Mouse (Mus musculus): ENCODE results near the gene Exoc2.

Exoc2 gene

GRCm38 (mm10) chr13:30972102-30972501 lies 1.8 kb downstream of the Exoc2 start:
- peak; percentile 62 to 68 for DNase-seq (ENCODE audit: low spot score in 2 of 2)

DNA sequence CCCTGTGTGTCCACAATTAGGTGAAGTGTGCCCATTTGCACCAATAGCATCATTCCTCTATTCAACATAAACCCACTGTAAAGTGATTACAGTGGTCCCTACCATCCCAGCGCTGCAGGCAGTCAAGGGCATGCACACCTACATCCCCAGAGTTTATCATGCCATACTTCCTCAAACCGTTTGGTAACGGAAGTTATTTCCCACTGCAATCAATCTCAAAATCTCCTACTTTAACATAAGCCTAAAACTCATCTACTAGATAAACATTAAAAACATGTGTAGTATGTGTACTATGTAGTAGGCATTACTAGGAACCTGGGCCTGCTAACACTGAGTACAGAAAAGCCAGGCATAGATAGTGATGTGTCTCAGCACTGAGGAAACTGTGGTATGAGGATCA lies 2.8 kb downstream of the Exoc2 start:
- DNase-seq (ENCODE audit: low spot score in 2 of 2), result no peak

DNA sequence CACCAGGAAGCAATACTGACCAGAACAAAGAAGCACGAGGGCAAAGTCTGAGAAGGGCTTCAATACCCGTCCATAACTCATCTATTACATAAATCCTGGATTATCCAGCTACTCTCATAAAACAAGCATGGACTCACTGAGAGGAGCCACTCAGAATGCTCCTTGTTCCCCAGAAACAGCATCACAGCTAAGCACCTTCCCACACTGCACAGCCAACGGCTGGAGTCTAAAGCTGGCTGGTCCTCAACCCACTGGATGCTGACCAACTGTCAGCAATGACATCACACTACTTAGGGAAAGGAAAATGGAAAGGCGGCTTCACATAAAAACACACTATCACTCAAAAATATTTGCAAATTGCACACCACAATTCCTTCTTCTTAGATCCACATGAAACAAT lies 5.6 kb downstream of the Exoc2 start:
- no peak for DNase-seq (ENCODE audit: low spot score in 2 of 2)

DNA sequence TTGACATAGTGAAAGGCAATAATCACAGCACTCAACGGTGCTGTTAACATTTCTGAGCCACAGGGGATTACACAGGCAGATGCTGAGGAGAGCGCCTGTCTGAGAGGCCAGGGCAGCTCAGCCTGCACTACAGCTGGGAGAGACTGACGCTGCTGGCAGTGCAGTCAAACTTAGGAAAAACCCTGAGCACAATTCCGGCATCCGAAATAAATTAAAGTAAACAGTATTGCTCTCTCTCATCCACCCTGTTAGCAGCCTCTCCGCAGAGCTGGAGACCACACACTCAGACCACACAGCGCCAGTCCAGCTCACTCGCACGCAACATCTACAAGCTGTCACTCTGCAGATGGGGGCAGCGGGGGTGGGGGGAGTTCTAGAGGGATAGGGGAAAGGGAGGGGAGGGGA lies 7.4 kb downstream of the Exoc2 start:
- no peak for DNase-seq (ENCODE audit: low spot score in 2 of 2)

DNA sequence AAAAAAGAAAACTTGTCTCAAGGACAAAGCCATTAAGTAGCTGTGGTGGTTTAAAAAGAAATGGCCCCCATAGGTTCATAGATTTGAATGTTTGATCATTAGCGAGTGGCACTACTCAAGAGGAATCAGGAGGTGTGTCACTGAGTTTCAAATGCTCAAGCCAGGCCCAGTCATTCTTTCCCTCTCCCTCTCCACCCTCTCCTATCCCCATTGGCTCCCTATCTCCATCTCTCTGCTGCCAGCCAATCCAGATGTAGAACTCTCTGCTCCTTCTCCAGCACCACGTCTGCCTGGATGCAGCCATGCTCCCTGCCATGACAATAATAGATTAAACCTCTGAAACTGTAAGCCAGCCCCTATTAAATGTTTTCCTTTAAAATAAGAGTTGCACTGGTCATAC lies 12.0 kb downstream of the Exoc2 start:
- no peak for DNase-seq (ENCODE audit: low spot score in 2 of 2)

DNA sequence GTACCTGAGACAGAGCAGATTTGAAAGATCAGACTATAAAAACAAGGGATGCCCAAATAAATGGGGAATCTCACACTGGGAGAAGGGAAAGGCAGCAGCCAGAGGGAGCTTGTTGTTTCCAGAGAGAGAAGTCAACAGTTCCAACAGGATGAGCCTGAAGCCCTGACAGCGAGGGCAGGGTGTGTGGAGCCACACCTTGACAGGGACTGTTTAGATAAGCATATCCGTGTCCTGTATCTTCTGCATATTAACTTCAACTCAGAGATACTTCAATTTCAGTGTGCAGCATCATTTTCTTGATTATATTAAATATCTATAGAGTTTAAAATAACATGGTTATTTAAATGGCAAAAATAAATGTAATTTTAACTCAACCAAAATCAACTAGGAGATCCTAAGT lies 13.2 kb downstream of the Exoc2 start:
- DNase-seq (ENCODE audit: low spot score in 2 of 2), result no peak

DNA sequence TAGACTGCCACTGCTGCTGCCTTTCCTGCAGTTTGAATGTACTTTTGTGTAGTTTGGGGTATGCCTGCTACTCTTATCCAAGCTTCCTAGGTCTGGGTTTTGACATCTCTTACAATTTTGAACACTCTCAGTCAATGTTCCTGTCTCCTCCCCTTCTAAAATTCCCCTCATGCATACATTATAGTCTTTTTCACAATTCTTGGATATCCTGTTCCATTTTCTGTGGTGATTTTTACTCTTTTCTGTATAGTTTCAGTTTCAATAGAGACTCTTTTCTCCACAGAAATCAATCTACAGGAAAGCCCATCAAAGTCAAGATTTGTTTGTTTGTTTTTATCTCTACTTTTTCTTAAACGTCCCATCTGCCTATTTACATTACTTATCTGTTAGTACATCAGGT lies 20.3 kb downstream of the Exoc2 start:
- DNase-seq (ENCODE audit: low spot score in 2 of 2), result no peak

- DNase-seq (ENCODE audit: low spot score in 2 of 2), result no peak
Measured at GRCm38 (mm10) chr13:30952044-30952443, 21.8 kb downstream of the Exoc2 start.

DNA sequence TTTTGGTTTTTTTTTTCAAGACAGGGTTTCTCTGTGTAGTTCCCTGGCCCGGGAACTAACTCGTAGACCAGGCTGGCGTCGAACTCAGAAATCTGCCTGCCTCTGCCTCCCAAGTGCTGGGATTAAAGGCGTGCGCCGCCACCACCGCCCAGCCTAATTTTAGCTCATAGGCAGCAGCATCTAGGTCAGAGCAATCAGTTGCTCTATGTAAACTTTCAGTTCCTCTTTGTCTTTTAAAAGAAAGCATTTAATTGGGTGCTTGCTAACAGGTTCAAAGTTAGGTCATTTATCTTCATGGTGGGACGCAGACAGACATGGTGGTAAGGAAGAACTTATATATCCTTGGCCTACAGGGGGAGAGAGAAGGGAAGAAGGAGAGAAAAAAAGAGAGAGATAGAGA lies 24.7 kb downstream of the Exoc2 start:
- no peak for DNase-seq (ENCODE audit: low spot score in 2 of 2)

- DNase-seq (ENCODE audit: low spot score in 2 of 2), result no peak
Measured at GRCm38 (mm10) chr13:30947540-30947939, 26.4 kb downstream of the Exoc2 start, which contains the start of gene Hus1b. TSS of gene Hus1b (minus strand) at chr13:30947759.

- no peak for DNase-seq (ENCODE audit: low spot score in 2 of 2)
Measured at GRCm38 (mm10) chr13:30947129-30947528, 26.8 kb downstream of the Exoc2 start.

DNA sequence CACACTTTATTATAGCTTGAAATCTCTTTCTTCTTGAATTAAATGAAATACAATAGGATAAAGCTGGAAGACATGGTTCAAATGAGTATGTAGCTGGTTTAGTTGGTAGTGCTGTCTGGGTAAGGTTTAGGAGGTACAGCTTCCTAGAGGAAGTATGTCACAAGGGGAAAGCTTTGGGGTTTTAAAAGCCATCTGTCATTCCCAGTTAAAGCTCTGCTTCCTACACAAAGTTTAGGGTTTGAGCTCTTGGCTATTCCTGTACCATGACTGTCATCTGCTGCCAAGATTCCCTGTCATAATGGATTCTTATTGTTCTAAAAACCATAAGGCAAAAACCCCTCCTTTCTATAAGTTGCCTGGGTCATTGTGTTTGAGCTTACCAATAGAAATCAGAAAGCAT lies 28.1 kb downstream of the Exoc2 start:
- DNase-seq (ENCODE audit: low spot score in 2 of 2), result no peak

- peak in 1 of 2 experiments; percentile 42 for DNase-seq (ENCODE audit: low spot score in 2 of 2)
Measured at GRCm38 (mm10) chr13:30932972-30933371, 40.9 kb downstream of the Exoc2 start.

- DNase-seq (ENCODE audit: low spot score in 2 of 2), result no peak
Measured at GRCm38 (mm10) chr13:30931613-30932012, 42.3 kb downstream of the Exoc2 start.

GRCm38 (mm10) chr13:30929119-30929518 lies 44.8 kb downstream of the Exoc2 start:
- no peak for DNase-seq (ENCODE audit: low spot score in 2 of 2)

GRCm38 (mm10) chr13:30924269-30924668 lies 49.6 kb downstream of the Exoc2 start:
- DNase-seq (ENCODE audit: low spot score in 2 of 2), result no peak

DNA sequence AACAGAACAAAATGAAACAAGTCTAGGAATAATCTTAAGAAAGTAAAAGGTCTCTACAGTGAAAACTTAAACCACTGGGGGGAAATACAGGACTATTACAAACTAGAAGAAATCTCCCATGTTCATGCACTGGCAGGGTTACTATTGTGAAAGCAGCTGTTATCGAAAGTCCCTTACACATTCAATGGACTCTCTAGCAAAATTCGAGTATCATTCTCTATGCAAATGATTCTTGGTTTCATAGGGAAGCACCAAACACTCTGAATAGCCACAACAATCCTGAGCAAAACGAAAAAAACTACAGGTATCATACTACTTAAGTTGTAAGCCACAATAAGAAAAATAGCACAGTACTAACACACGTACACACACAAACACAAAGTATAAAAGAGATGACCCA lies 52.0 kb downstream of the Exoc2 start:
- no peak for DNase-seq (ENCODE audit: low spot score in 2 of 2)

GRCm38 (mm10) chr13:30913757-30914156 lies 60.1 kb downstream of the Exoc2 start:
- no peak for DNase-seq (ENCODE audit: low spot score in 2 of 2)

GRCm38 (mm10) chr13:30913028-30913427 lies 60.9 kb downstream of the Exoc2 start:
- peak; percentile 33 to 64 for DNase-seq (ENCODE audit: low spot score in 2 of 2)

DNA sequence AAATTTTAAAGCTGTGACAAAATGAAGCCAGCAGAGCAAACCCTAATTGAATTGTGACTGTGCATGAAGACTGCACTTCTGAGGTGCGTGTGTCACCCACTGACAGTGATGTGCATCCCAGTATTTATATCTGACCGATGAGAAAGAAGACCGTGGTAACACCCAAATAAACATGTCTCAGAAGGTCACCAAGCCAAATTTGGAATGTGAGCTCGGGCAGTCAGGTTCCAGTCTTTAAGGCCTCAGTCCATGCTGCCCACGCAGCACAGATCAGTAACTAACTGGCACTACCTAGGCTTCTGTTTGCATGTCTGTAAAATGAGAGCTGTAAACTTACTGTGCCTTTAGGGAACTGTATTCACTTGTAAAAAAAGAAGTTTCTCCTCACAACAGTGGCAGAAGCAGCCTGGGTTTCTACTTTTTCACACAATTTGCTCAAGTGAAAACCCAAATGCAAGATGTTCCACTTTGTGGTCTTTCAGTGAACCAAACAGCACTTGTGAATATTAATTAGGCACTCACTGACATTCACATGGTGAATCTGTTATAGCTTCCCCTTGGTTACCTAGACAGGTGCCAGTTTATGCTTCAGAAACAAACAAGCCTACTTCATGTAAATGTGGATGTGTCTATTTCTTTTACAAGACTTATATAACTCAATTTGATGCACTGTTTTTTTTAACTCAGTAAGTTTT lies 61.8 kb downstream of the Exoc2 start:
- peak in 1 of 2 experiments; percentile 20 for DNase-seq (ENCODE audit: low spot score in 2 of 2)

GRCm38 (mm10) chr13:30910889-30911288 lies 63.0 kb downstream of the Exoc2 start:
- no peak for DNase-seq (ENCODE audit: low spot score in 2 of 2)

- DNase-seq (ENCODE audit: low spot score in 2 of 2), result no peak
Measured at GRCm38 (mm10) chr13:30902286-30902685, 71.6 kb downstream of the Exoc2 start.

- DNase-seq (ENCODE audit: low spot score in 2 of 2), result no peak
Measured at GRCm38 (mm10) chr13:30901387-30902041, 72.4 kb downstream of the Exoc2 start.
